Mouse (Mus musculus): ENCODE data around the gene Rhoh. TPM values are rescaled to one million over a fixed set of nuclear protein-coding genes. Genes with fewer than 3 reads are reported as not detected.

The Rhoh gene
- polyA plus RNA-seq, 1 experiment from 2014 or later = 0.37 TPM

DNA sequence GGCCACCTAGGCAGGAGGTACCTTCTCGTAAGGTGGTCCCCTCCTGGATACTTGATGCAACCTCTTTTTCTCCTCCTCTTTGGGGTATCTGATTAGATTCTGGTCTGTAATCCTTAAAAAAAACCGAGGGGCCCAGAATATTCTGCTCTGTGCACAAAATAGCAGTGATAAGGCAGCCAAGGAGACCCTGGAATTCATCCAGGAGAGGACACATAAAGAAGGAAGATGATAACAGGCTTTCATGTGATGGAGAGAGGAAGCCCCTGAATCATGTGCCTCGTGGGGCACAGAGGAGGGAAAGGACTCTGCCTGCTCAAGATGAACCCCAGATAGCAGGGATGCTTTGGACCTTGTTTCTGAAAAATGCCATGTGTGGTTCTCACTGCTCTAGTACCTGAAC is 17.4 kb downstream of the Rhoh start:
- H3K4me2 ChIP-seq = no peak overlapping the region
- ATAC-seq (replicated peaks; ENCODE audit: insufficient number of reproducible peaks, low FRiP score, low TSS enrichment) = no peak
- no peaks in the 10 kb centered on the region for H3K27me3 ChIP-seq (ENCODE audit: control insufficient read depth, insufficient read depth, low read length)

DNA sequence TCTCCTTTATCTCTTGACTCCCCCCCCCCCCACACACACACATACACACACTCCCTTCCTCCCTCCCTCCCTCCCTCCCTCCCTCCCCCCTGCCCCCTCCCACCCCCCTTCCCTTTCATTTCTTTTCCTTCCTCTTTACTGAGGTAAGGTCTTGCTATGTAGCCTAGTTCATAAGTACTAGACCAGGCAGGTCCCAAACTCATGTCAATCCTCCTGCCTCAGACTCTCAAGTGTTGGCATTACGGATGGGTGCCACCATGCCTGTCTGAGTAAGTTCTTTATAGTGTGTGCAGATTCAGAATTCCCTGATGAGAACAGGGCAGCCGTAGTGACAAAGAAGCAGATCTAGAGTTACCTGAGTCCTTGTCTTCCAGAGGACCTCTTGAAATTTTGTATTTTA is 20.2 kb downstream of the Rhoh start:
- 87% methylated on average over 2 of the region's 2 CpGs for WGBS (ENCODE audit: insufficient replicate concordance)

More for the DNA sequence above, 17.4 kb downstream of the Rhoh start:
- Histone ChIP-seq H3K27ac (ENCODE audit: low read depth, low read length) (no peak overlapping the region), H3K4me1 (ENCODE audit: control insufficient read depth, insufficient read depth, low read length) (no peaks in the 10 kb centered on the region), H3K4me3 (ENCODE audit: low read depth, low read length) (no peak overlapping the region), H3K9ac (ENCODE audit: low read depth, low read length) (no peak overlapping the region), H3K9me3 (replicated peaks; ENCODE audit: control insufficient read depth, low read length) (no peaks in the 10 kb centered on the region), H3K36me3 (ENCODE audit: control insufficient read depth, insufficient read depth, low read length) (no peaks in the 10 kb centered on the region)
- 49% methylated on average over 3 of the region's 3 CpGs for WGBS (ENCODE audit: insufficient replicate concordance)

DNA sequence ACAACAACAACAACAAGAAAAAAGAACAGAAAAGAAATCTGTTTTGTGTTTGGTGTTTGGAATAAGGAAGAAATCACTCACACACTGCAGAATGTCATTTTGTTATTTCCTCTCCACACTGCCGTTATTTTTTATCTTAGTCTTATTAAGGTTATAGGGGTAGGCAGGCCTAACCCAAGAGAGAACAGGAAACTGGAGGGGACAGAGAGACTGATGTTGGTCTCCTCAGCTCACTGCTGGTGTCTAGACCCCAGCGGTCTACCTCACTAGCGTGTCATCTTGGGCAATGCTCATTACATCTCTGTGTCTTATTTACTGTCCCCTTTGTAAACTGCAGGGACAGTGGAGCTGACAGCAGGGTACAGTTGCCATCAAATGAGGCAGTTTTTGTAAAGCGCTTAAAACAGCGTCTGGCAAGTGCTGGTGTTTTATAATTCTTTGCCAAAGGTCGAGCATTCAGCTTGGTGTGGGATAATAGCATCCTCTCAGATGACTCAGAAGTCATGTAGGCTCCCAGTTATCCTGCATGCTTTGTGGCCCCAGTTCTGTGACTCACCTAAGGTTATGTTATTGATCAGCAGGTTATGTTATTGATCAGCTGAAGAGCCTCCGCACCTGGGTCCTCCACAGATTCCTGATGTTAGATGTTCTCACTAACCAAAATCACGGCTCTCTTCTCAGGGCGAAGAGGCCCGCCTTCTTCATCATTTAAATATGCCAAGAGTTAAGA is 21.6 kb downstream of the Rhoh start:
- Histone ChIP-seq H3K4me2 (no peak overlapping the region), H3K9ac (ENCODE audit: low read depth, low read length) (no peak overlapping the region), H3K36me3 (ENCODE audit: control insufficient read depth, insufficient read depth, low read length) (no peaks in the 10 kb centered on the region), H3K4me1 (ENCODE audit: control insufficient read depth, insufficient read depth, low read length) (no peaks in the 10 kb centered on the region), H3K27me3 (ENCODE audit: control insufficient read depth, insufficient read depth, low read length) (no peaks in the 10 kb centered on the region), H3K9me3 (replicated peaks; ENCODE audit: control insufficient read depth, low read length) (no peaks in the 10 kb centered on the region), H3K27ac (ENCODE audit: low read depth, low read length) (no peak overlapping the region), H3K4me3 (ENCODE audit: low read depth, low read length) (no peak overlapping the region)
- no peak for ATAC-seq (replicated peaks; ENCODE audit: insufficient number of reproducible peaks, low FRiP score, low TSS enrichment)
- 85% methylated on average over 10 of the region's 10 CpGs for WGBS (ENCODE audit: insufficient replicate concordance)

More for the DNA sequence above, 20.2 kb downstream of the Rhoh start:
- no peak for ATAC-seq (replicated peaks; ENCODE audit: insufficient number of reproducible peaks, low FRiP score, low TSS enrichment)
- Histone ChIP-seq H3K36me3 (ENCODE audit: control insufficient read depth, insufficient read depth, low read length) (no peaks in the 10 kb centered on the region), H3K4me1 (ENCODE audit: control insufficient read depth, insufficient read depth, low read length) (no peaks in the 10 kb centered on the region), H3K4me2 (no peak overlapping the region), H3K9ac (ENCODE audit: low read depth, low read length) (no peak overlapping the region), H3K4me3 (ENCODE audit: low read depth, low read length) (no peak overlapping the region), H3K27ac (ENCODE audit: low read depth, low read length) (no peak overlapping the region), H3K9me3 (replicated peaks; ENCODE audit: control insufficient read depth, low read length) (no peaks in the 10 kb centered on the region), H3K27me3 (ENCODE audit: control insufficient read depth, insufficient read depth, low read length) (no peaks in the 10 kb centered on the region)

DNA sequence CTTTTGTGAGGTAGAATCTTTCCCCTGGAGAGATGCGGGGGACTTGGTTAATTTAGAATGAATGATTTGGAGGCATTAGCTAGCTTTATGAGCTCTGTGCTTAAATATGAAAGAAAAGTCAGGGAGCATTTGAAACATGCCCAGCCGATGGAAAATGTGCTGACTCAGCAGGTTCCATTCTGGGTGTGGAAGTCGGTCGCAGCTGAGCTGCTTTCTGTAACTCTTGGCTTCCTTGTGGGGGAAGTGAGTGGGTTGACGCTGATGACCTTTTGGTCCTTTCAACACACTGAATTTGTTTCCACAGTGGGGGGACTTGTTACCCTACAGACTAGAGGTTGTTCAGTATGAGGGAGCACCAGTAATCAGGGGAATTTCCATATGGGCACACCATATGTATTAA is 22.3 kb downstream of the Rhoh start:
- H3K9ac ChIP-seq (ENCODE audit: low read depth, low read length) = no peak overlapping the region
- 53% methylated on average over 5 of the region's 5 CpGs for WGBS (ENCODE audit: insufficient replicate concordance)

DNA sequence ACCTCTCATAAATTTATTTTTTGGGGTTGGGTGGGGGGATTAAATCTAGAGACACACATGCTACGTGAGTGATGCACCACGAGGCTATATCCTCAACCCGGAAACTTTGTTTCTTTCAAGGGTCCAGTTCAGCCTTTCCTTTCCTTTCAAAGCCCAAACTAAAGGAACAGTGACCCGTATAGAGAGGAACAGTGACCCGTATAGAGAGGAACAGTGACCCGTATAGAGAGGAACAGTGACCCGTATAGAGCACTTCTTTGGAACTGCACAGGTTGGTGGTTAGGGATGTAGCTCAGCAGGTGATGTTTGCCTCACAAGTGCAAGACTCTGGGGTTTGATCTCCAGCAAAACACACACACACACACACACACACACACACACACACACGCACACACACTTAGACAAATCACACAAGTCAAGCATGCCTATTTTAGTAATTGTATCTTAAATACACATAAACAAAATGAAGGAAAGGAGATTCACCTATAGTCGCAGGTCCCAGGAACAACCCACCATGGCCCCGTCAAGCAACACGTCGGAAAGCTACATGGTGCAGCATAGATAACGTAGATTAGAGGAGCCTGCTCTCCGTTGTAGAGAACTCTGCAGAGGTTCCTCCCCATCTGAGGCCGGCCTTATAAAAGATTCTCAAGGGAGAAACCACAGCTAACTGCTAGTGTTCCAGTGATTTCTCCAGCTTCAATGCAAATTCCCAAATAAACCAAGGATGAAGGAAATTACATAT is 24.9 kb downstream of the Rhoh start:
- 69% methylated on average over 15 of the region's 15 CpGs for WGBS (ENCODE audit: insufficient replicate concordance)
- no peak for ATAC-seq (replicated peaks; ENCODE audit: insufficient number of reproducible peaks, low FRiP score, low TSS enrichment)
- Histone ChIP-seq H3K4me3 (ENCODE audit: low read depth, low read length) (no peak overlapping the region), H3K27ac (ENCODE audit: low read depth, low read length) (no peak overlapping the region), H3K4me1 (ENCODE audit: control insufficient read depth, insufficient read depth, low read length) (peaks cover 5% of the 10 kb centered on the region), H3K27me3 (ENCODE audit: control insufficient read depth, insufficient read depth, low read length) (no peaks in the 10 kb centered on the region), H3K9ac (ENCODE audit: low read depth, low read length) (no peak overlapping the region), H3K9me3 (replicated peaks; ENCODE audit: control insufficient read depth, low read length) (no peaks in the 10 kb centered on the region), H3K36me3 (ENCODE audit: control insufficient read depth, insufficient read depth, low read length) (no peaks in the 10 kb centered on the region), H3K4me2 (no peak overlapping the region)

More for the DNA sequence above, 22.3 kb downstream of the Rhoh start:
- no peak for ATAC-seq (replicated peaks; ENCODE audit: insufficient number of reproducible peaks, low FRiP score, low TSS enrichment)
- no peaks in the 10 kb centered on the region for H3K36me3 ChIP-seq (ENCODE audit: control insufficient read depth, insufficient read depth, low read length)
- no peaks in the 10 kb centered on the region for H3K9me3 ChIP-seq (replicated peaks; ENCODE audit: control insufficient read depth, low read length)
- no peak overlapping the region for H3K4me2 ChIP-seq
- no peak overlapping the region for H3K4me3 ChIP-seq (ENCODE audit: low read depth, low read length)
- H3K4me1 ChIP-seq (ENCODE audit: control insufficient read depth, insufficient read depth, low read length) = no peaks in the 10 kb centered on the region
- H3K27me3 ChIP-seq (ENCODE audit: control insufficient read depth, insufficient read depth, low read length) = no peaks in the 10 kb centered on the region
- H3K27ac ChIP-seq (ENCODE audit: low read depth, low read length) = no peak overlapping the region

DNA sequence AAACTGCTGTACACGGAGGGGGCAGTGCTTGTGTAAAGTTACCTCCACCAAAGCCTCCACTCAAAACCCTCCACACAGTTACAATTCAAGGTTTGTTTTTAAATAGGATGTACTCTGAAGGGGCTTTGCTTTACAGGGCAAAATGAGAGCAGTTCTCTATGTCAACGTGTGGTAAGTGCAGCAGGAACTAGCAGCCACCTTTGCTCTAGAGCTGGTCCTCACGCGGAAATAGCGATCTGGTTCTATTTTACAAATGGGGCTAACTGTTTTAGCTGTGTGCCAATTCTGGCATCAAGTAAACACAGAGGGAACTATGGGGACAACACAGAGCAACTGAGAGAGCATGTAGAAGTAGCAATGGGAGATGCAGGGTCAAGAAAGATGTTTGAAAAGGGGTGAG is 27.1 kb downstream of the Rhoh start:
- Histone ChIP-seq H3K36me3 (ENCODE audit: control insufficient read depth, insufficient read depth, low read length) (no peaks in the 10 kb centered on the region), H3K4me2 (no peak overlapping the region), H3K27ac (ENCODE audit: low read depth, low read length) (no peak overlapping the region), H3K9me3 (replicated peaks; ENCODE audit: control insufficient read depth, low read length) (no peaks in the 10 kb centered on the region), H3K9ac (ENCODE audit: low read depth, low read length) (no peak overlapping the region), H3K4me1 (ENCODE audit: control insufficient read depth, insufficient read depth, low read length) (peaks cover 5% of the 10 kb centered on the region), H3K4me3 (ENCODE audit: low read depth, low read length) (no peak overlapping the region), H3K27me3 (ENCODE audit: control insufficient read depth, insufficient read depth, low read length) (no peaks in the 10 kb centered on the region)
- WGBS (ENCODE audit: insufficient replicate concordance) = 89% methylated on average over 5 of the region's 5 CpGs
- no peak for ATAC-seq (replicated peaks; ENCODE audit: insufficient number of reproducible peaks, low FRiP score, low TSS enrichment)

DNA sequence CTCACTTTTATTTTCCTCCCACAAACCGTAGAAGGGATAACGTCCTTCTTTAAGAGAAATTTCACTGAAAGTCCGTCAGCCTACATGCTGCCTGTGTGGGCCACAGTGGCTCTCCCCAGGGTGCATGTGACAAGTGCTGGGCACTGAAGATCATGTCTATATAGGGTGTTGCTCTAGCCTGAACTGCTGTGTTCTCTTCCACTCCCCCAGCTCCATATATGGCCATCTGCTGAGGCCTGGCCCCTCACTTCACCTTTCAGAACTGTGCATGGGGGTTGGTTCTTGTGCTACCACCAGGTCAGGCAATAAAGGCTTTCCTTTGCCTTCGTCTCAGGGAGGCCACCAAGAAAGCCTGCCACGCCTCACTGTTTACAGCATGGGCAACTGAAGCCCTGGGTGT is 28.0 kb downstream of the Rhoh start:
- Histone ChIP-seq H3K27ac (ENCODE audit: low read depth, low read length) (0 out of 2 replicates have a peak overlapping the region, but pooled peaks have one; percentile 50), H3K4me1 (ENCODE audit: control insufficient read depth, insufficient read depth, low read length) (peaks cover 5% of the 10 kb centered on the region), H3K9me3 (replicated peaks; ENCODE audit: control insufficient read depth, low read length) (no peaks in the 10 kb centered on the region), H3K4me2 (no peak overlapping the region), H3K4me3 (ENCODE audit: low read depth, low read length) (no peak overlapping the region), H3K27me3 (ENCODE audit: control insufficient read depth, insufficient read depth, low read length) (no peaks in the 10 kb centered on the region), H3K9ac (ENCODE audit: low read depth, low read length) (peak overlapping the region; percentile 39; the same call in 1 of the 2 replicates), H3K36me3 (ENCODE audit: control insufficient read depth, insufficient read depth, low read length) (no peaks in the 10 kb centered on the region)
- peak; percentile 76; the same call in 1 of the 2 replicates for ATAC-seq (replicated peaks; ENCODE audit: insufficient number of reproducible peaks, low FRiP score, low TSS enrichment)
- 44% methylated on average over 5 of the region's 5 CpGs for WGBS (ENCODE audit: insufficient replicate concordance)

DNA sequence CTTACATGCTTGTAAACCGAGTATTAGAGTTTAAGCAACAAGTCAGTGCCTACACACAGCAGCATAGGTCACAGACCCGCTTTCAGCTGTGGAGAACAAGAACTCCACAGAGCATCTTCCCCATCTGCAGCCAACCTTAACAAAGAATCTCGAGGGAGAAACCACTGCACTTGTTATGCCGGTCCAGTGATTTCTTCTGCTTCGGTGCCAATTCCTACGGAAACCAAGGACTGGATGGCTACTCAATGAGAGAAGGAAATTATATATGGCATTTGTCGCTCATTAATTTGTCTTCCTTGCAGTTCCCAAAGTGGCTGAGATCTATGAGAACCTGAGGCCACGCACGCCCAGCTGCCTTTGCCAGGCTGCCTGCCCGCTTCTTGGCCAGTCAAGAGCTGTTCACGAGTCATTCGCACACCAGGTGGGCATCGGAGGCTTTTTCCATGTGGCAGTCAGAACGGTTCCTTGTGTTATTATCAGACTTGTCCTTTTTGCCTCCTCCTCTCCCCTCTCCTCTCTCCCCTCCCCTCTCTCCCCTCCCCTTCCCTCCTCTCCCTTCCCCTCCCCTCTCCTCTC is 30.3 kb downstream of the Rhoh start:
- Histone ChIP-seq H3K4me3 (ENCODE audit: low read depth, low read length) (no peak overlapping the region), H3K36me3 (ENCODE audit: control insufficient read depth, insufficient read depth, low read length) (no peaks in the 10 kb centered on the region), H3K27ac (ENCODE audit: low read depth, low read length) (no peak overlapping the region), H3K4me2 (no peak overlapping the region), H3K4me1 (ENCODE audit: control insufficient read depth, insufficient read depth, low read length) (peaks cover 11% of the 10 kb centered on the region), H3K9ac (ENCODE audit: low read depth, low read length) (no peak overlapping the region), H3K27me3 (ENCODE audit: control insufficient read depth, insufficient read depth, low read length) (no peaks in the 10 kb centered on the region), H3K9me3 (replicated peaks; ENCODE audit: control insufficient read depth, low read length) (no peaks in the 10 kb centered on the region)
- WGBS (ENCODE audit: insufficient replicate concordance) = 84% methylated on average over 14 of the region's 14 CpGs
- no peak for ATAC-seq (replicated peaks; ENCODE audit: insufficient number of reproducible peaks, low FRiP score, low TSS enrichment)
